Mouse (Mus musculus) cerebellum, adult 2 months (tissue): ENCODE measurements around the gene Col24a1.

Source experiments
- CTCF ChIP-seq: fragments of 200-500 bp; IDR thresholded peaks from 2 replicates; pipeline ENCODE4 v1.5.1; 2011; ENCODE audit warnings: low read depth, mild to moderate bottlenecking, control low read depth, low read length, moderate library complexity, borderline replicate concordance; ENCODE audit not compliant: insufficient read depth
- POLR2A ChIP-seq: fragments of 200-500 bp; IDR thresholded peaks from 2 replicates; pipeline ENCODE4 v1.6.1; 2011; ENCODE audit warnings: low read length, control low read depth, borderline replicate concordance; ENCODE audit not compliant: insufficient read depth

DNA sequence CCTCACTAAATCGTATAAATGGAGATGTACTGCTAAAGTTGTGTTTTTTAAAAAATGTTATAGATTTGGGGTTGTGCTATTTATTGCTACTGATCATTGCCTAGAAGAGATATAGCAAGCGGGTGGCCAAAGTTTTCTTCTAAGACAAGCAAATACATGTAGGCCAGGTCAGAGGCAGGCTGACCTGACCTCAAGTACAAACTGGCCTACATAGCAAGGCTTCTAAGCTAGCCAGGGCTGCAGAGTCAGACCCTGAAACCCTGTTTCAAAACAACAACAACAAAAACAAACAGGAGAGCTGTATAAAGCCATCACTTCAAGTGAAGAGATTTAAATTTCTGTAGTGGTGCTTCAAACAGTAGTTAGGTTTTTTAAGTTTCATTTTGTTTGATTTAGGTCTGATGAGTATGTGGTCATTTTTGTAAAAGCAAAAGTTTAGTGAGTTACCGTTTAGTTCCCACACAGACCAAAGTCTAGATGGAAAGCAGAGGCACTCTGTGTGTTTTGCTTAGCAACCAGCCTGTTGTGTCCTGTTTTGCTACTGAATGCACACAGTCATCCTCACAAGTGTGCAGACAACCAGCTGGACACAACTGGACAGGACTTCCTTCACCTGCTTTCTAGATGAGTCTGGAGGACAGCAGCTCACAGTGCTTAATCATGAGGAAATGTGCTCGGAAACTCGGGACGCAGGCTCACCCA lies 299.7 kb downstream of the Col24a1 start:
- no peak for TF ChIP-seq CTCF
- TF ChIP-seq POLR2A: no peak
